Mouse (Mus musculus): Measurements from ENCODE around the gene Nfx1. TPM values are rescaled to one million over a fixed set of nuclear protein-coding genes. Genes with fewer than 3 reads are reported as not detected.

Gene Nfx1
- polyA plus RNA-seq, 1 experiment: 4.1 TPM

DNA sequence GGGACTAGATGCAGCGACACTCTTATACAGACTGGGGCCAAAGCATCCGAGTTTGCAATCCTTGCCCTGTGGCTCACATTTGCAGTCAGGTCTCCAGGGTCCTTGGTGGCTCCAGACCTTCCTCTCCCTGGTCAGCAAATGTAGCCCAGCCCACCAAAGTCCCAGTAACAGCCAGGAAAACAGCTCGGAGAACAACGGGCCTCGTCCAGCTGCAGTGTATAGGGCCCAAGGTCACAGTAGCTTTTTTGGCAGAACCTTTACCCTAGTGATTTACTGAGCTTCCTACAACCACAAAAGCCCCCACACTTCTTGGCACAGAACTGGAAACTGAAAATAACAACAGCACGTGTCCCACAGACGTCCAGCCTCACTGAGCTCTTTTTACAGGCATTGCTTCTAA lies 70.3 kb downstream of the Nfx1 start:
- TF ChIP-seq FLI1 (IDR thresholded peaks at IDR 0.05; ENCODE audit: low read length) (no peak), GATA1 (IDR thresholded peaks at IDR 0.05; ENCODE audit: borderline replicate concordance, low read length) (no peak)
- H3K4me1 ChIP-seq: peaks cover 8% of the 10 kb centered on the region
- H3K36me3 ChIP-seq (replicated peaks; ENCODE audit: low read length): no peaks in the 10 kb centered on the region
- H3K27me3 ChIP-seq (replicated peaks): peaks cover 40% of the 10 kb centered on the region
- H3K9me3 ChIP-seq: no peaks in the 10 kb centered on the region
- no peak overlapping the region for H3K4me3 ChIP-seq (replicated peaks)

DNA sequence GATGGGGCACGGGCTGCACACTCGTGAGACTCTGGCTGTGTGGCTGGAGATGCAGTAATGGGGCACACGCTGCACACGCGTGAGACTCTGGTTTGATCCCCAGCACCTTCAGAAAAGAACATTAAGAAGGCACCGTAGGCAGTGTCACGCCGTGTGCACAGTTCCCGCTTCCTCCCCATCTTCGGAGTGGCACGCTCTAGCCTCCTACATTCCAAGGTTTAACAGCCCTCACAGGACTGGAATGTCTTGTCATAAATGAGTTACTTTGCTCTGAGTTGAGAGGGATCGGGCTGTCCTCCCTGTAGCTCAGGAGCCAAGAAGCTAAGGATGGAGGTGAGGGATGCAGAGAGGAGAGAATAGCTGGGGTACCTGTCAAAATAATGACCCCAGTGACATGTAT lies 72.2 kb downstream of the Nfx1 start:
- Histone ChIP-seq H3K4me1 (peaks cover 7% of the 10 kb centered on the region), H3K4me3 (replicated peaks) (no peak overlapping the region), H3K36me3 (replicated peaks; ENCODE audit: low read length) (no peaks in the 10 kb centered on the region), H3K9me3 (no peaks in the 10 kb centered on the region), H3K27me3 (replicated peaks) (peaks cover 51% of the 10 kb centered on the region)
- TF ChIP-seq FLI1 (IDR thresholded peaks at IDR 0.05; ENCODE audit: low read length): no peak
- no peak for TF ChIP-seq GATA1 (IDR thresholded peaks at IDR 0.05; ENCODE audit: borderline replicate concordance, low read length)

DNA sequence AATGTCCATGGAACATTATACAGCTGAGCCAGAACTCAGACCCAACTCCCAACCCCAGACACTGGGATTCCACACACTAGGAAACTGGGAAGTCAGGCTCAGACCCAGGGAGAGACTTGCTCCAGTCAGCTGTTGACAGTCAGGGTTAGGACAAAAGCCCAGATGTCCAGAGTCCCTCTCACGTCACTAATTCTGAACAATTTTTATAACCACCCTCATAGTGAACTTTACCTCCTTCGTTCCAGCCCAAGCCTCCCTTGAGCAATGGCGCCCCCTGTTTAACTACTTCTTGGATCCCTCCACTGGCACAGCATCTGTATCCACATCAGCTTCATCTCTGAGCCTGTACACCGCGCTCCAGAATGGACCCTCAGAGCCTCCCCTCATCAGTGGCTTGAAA lies 73.3 kb downstream of the Nfx1 start:
- Histone ChIP-seq H3K9me3 (no peaks in the 10 kb centered on the region), H3K27me3 (replicated peaks) (peaks cover 56% of the 10 kb centered on the region), H3K4me1 (no peaks in the 10 kb centered on the region), H3K36me3 (replicated peaks; ENCODE audit: low read length) (no peaks in the 10 kb centered on the region), H3K4me3 (replicated peaks) (no peak overlapping the region)
- no peak for TF ChIP-seq FLI1 (IDR thresholded peaks at IDR 0.05; ENCODE audit: low read length)

- no peak for TF ChIP-seq FLI1 (IDR thresholded peaks at IDR 0.05; ENCODE audit: low read length)
- TF ChIP-seq GATA1 (IDR thresholded peaks at IDR 0.05; ENCODE audit: borderline replicate concordance, low read length): no peak
- H3K9me3 ChIP-seq: no peaks in the 10 kb centered on the region
- H3K36me3 ChIP-seq (replicated peaks; ENCODE audit: low read length): no peaks in the 10 kb centered on the region
- no peaks in the 10 kb centered on the region for H3K4me1 ChIP-seq
- no peak overlapping the region for H3K4me3 ChIP-seq (replicated peaks)
- H3K27me3 ChIP-seq (replicated peaks): peaks cover 56% of the 10 kb centered on the region
Measured at GRCm38 (mm10) chr4:41045288-41045687, 74.6 kb downstream of the Nfx1 start.

GRCm38 (mm10) chr4:41046254-41046795 lies 75.6 kb downstream of the Nfx1 start:
- Histone ChIP-seq H3K4me1 (peaks cover 6% of the 10 kb centered on the region), H3K36me3 (replicated peaks; ENCODE audit: low read length) (no peaks in the 10 kb centered on the region), H3K27me3 (replicated peaks) (peaks cover 48% of the 10 kb centered on the region), H3K9me3 (no peaks in the 10 kb centered on the region), H3K4me3 (replicated peaks) (no peak overlapping the region)
- TF ChIP-seq FLI1 (IDR thresholded peaks at IDR 0.05; ENCODE audit: low read length) (no peak), GATA1 (IDR thresholded peaks at IDR 0.05; ENCODE audit: borderline replicate concordance, low read length) (no peak)

DNA sequence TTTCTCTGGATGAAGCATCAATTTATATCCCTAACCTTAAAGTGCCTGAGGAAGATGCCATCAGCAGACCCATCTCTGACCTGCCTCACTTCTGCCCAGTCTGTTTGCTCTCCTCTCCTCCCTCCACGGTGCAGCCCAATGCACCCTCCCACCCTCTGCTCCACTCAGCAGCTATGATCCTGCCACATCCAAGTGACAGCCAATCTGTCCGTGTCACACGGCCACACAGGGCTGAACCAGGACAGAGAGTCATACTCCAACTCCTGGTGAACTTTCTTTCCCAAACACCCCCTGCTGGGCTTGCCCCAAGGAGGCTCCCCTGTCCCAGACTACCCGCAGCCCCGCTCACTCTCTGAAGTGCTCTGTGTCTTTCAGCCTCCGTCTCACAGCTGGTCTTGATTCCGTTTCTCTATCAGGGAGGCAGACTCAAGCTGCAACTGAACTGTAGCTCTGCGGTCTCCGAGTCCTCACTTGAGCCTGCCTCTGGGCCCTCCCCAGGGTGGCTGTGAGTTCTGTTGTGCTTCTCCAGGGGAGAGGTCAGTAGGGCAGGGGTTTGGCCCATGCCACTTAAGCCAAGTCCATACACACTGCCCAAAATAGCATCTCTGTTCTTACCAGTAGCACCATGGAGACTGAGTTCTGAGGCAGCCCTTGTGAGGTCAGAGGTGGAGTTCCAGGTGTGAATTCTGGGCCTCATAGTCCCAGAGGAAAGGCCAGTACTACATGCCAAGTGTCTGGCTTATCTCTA lies 77.0 kb downstream of the Nfx1 start, which contains the start of gene Aqp7:
Aqp7 (minus strand) TSS at position 616 of the 748 bp plus-strand sequence.
- H3K4me3 ChIP-seq (replicated peaks): no peak within 1 kb of the TSS
- TF ChIP-seq FLI1 (IDR thresholded peaks at IDR 0.05; ENCODE audit: low read length): no peak
- TF ChIP-seq GATA1 (IDR thresholded peaks at IDR 0.05; ENCODE audit: borderline replicate concordance, low read length): no peak
- no peaks in the 10 kb centered on the region for H3K36me3 ChIP-seq (replicated peaks; ENCODE audit: low read length)
- no peaks in the 10 kb centered on the region for H3K9me3 ChIP-seq
- peaks cover 6% of the 10 kb centered on the region for H3K4me1 ChIP-seq
- peaks cover 50% of the 10 kb centered on the region for H3K27me3 ChIP-seq (replicated peaks)

DNA sequence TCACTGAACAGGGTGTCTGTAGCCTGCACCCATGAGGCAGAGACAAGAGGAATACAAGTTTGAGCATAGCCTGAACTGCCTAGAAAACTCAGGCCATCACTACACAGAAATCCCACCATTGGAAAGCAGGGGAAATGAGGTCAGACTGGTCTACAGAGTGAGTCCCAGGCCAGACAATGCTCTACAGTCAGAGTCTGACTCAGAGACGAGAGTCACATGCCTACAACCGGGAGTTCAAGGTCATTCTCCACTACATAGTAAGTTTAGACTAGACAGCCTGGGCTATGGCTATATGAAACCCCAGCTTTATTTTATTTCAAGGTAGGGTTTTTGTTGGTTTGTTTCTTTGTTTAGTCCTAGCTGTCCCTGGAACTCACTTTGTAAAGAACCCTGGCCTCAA lies 78.2 kb downstream of the Nfx1 start:
- H3K4me3 ChIP-seq (replicated peaks): no peak overlapping the region
- H3K27me3 ChIP-seq (replicated peaks): peaks cover 45% of the 10 kb centered on the region
- TF ChIP-seq GATA1 (IDR thresholded peaks at IDR 0.05; ENCODE audit: borderline replicate concordance, low read length) (no peak), FLI1 (IDR thresholded peaks at IDR 0.05; ENCODE audit: low read length) (no peak)
- no peaks in the 10 kb centered on the region for H3K36me3 ChIP-seq (replicated peaks; ENCODE audit: low read length)
- peaks cover 6% of the 10 kb centered on the region for H3K4me1 ChIP-seq
- no peaks in the 10 kb centered on the region for H3K9me3 ChIP-seq

- TF ChIP-seq GATA1 (IDR thresholded peaks at IDR 0.05; ENCODE audit: borderline replicate concordance, low read length) (no peak), FLI1 (IDR thresholded peaks at IDR 0.05; ENCODE audit: low read length) (no peak)
- H3K27me3 ChIP-seq (replicated peaks): peaks cover 27% of the 10 kb centered on the region
- no peaks in the 10 kb centered on the region for H3K36me3 ChIP-seq (replicated peaks; ENCODE audit: low read length)
- peaks cover 14% of the 10 kb centered on the region for H3K4me1 ChIP-seq
- H3K9me3 ChIP-seq: no peaks in the 10 kb centered on the region
- peak overlapping the region; percentile 85 for H3K4me3 ChIP-seq (replicated peaks)
Measured at GRCm38 (mm10) chr4:41050726-41051675, 80.3 kb downstream of the Nfx1 start.

DNA sequence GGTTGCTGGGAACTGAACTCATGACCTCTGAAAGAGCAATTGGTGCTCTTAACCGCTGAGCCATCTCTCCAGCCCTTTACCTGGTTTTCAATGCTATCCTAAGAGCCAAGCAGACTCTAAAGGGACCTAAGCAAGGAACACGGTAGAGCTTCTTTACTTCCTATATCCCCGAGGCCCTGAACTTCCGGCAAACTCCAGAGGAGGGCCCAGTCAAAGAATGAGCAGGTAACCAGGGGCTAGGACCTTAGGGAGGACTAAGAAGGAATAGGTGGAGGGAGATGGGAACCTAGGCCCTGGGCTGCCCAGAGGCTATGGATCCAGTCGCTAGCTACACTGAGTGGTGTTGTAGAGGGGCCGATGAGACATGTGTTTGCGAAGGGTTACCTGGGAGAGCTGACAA lies 81.1 kb downstream of the Nfx1 start:
- H3K4me3 ChIP-seq (replicated peaks): no peak overlapping the region
- no peaks in the 10 kb centered on the region for H3K36me3 ChIP-seq (replicated peaks; ENCODE audit: low read length)
- H3K4me1 ChIP-seq: peaks cover 14% of the 10 kb centered on the region
- no peak for TF ChIP-seq GATA1 (IDR thresholded peaks at IDR 0.05; ENCODE audit: borderline replicate concordance, low read length)
- no peak for TF ChIP-seq FLI1 (IDR thresholded peaks at IDR 0.05; ENCODE audit: low read length)
- H3K9me3 ChIP-seq: no peaks in the 10 kb centered on the region
- H3K27me3 ChIP-seq (replicated peaks): peaks cover 21% of the 10 kb centered on the region
